37 mouse cellular contexts compared by ENCODE assay signal in the genomic region with DNA sequence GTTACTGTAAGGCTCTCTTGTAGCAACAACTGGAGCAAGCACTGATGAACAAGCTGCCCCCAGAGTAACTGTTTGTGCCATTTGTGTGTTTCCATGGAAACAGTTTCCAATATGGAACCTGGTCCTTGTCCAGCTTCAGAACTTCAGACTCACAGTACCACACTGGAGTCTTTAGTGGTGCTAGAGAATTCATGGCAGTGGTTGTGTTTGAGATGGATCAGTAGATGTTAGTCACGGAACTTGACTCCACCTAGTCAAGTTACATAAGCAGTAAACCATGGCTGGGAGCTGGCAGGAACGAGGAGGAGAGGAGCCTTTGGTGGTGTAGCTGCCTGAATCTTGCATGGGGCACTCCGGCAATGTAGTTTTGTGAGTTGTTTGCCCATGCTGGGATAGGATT. TPM values are rescaled to one million over a fixed set of nuclear protein-coding genes. Genes with fewer than 3 reads are reported as not detected.
"Had no signal": no experiment of that assay in that cellular context is flagged by ENCODE, and none has a peak within 500 bp of the region (broad histone marks: within the 10 kb centered on the region; RNA-seq: fewer than 3 reads in every experiment).

No protein-coding gene starts in this region.

- H3K9ac ChIP-seq: limb, embryonic 12.5 days; limb, embryonic 13.5 days; limb, embryonic 15.5 days; liver, embryonic 13.5 days; liver, embryonic 14.5 days; liver, embryonic 15.5 days; liver, postnatal 0 days; lung, embryonic 14.5 days; lung, embryonic 15.5 days; midbrain, embryonic 12.5 days; midbrain, embryonic 13.5 days; midbrain, embryonic 15.5 days; neural tube, embryonic 12.5 days had no signal

- H3K27ac ChIP-seq: limb, embryonic 10.5 days; limb, embryonic 12.5 days; limb, embryonic 13.5 days; limb, embryonic 15.5 days; liver, embryonic 13.5 days; liver, embryonic 14.5 days; liver, embryonic 15.5 days; lung, embryonic 15.5 days; macrophage; midbrain, embryonic 10.5 days; midbrain, embryonic 12.5 days; midbrain, embryonic 13.5 days; midbrain, embryonic 15.5 days; neural tube, embryonic 12.5 days had no signal

- H3K4me1 ChIP-seq: limb, embryonic 10.5 days; limb, embryonic 12.5 days; limb, embryonic 13.5 days; limb, embryonic 15.5 days; liver, embryonic 15.5 days; lung, embryonic 15.5 days; megakaryocyte, embryonic 14.5 days; midbrain, embryonic 10.5 days; midbrain, embryonic 12.5 days; midbrain, embryonic 13.5 days; midbrain, embryonic 15.5 days; neural tube, embryonic 12.5 days had no signal

- H3K4me2 ChIP-seq: limb, embryonic 12.5 days; limb, embryonic 13.5 days; limb, embryonic 15.5 days; liver, embryonic 11.5 days; liver, embryonic 13.5 days; liver, embryonic 15.5 days; lung, embryonic 14.5 days; lung, embryonic 15.5 days; midbrain, embryonic 11.5 days; midbrain, embryonic 12.5 days; midbrain, embryonic 13.5 days; midbrain, embryonic 15.5 days; neural tube, embryonic 12.5 days had no signal

- ATAC-seq: liver, postnatal 0 days; lung, postnatal 0 days; midbrain, embryonic 13.5 days; midbrain, embryonic 15.5 days; midbrain, embryonic 16.5 days had no signal

- H3K27me3 ChIP-seq: limb, embryonic 12.5 days; limb, embryonic 13.5 days; limb, embryonic 15.5 days; liver, embryonic 13.5 days; liver, embryonic 15.5 days; lung, embryonic 15.5 days; midbrain, embryonic 12.5 days; midbrain, embryonic 13.5 days; midbrain, embryonic 15.5 days; neural tube, embryonic 12.5 days had no signal

- H3K4me3 ChIP-seq: limb, embryonic 10.5 days; limb, embryonic 12.5 days; limb, embryonic 13.5 days; limb, embryonic 15.5 days; liver, embryonic 13.5 days; liver, embryonic 15.5 days; lung, embryonic 15.5 days; megakaryocyte, embryonic 14.5 days; midbrain, embryonic 10.5 days; midbrain, embryonic 12.5 days; midbrain, embryonic 13.5 days; midbrain, embryonic 15.5 days; myocyte; neural tube, embryonic 12.5 days had no signal

- H3K9me3 ChIP-seq: limb, embryonic 10.5 days; limb, embryonic 12.5 days; limb, embryonic 13.5 days; limb, embryonic 15.5 days; liver, embryonic 13.5 days; liver, embryonic 15.5 days; lung, embryonic 15.5 days; megakaryocyte, embryonic 14.5 days; midbrain, embryonic 10.5 days; midbrain, embryonic 12.5 days; midbrain, embryonic 13.5 days; midbrain, embryonic 15.5 days; neural tube, embryonic 12.5 days had no signal

- DNase-seq: left cerebral cortex, postnatal 4 days; liver; liver, embryonic 13.5 days; liver, postnatal 0 days; lung, adult 18-20 months; lung, adult 2 months; lung, embryonic 14.5 days; lung, postnatal 10 days; lung, postnatal 14 days; lung, postnatal 36 days; lung, postnatal 4 days; midbrain, embryonic 14.5 days had no signal

- H3K36me3 ChIP-seq: limb, embryonic 10.5 days; limb, embryonic 12.5 days; limb, embryonic 13.5 days; limb, embryonic 15.5 days; liver, embryonic 13.5 days; liver, embryonic 15.5 days; lung, embryonic 15.5 days; midbrain, embryonic 10.5 days; midbrain, embryonic 12.5 days; midbrain, embryonic 13.5 days; midbrain, embryonic 15.5 days; neural tube, embryonic 12.5 days had no signal

RNA-seq across cellular contexts. Expression of a gene that starts 24.4 kb away (rescaled TPM):
- total RNA-seq: megakaryocyte progenitor cell, adult 5-6 weeks; megakaryocyte, adult 5-6 weeks; megakaryocyte-erythroid progenitor cell, adult 5-6 weeks; monocyte, adult 5-6 weeks had no signal
- polyA plus RNA-seq: limb, embryonic 10.5 days; limb, embryonic 11.5 days; limb, embryonic 13.5 days; limb, embryonic 15.5 days; macrophage; midbrain, embryonic 10.5 days; midbrain, embryonic 11.5 days; midbrain, embryonic 12.5 days; midbrain, embryonic 13.5 days; neural tube, embryonic 11.5 days; neural tube, embryonic 12.5 days had no signal

RNA-seq across cellular contexts. Expression of a gene that starts 39.6 kb away (rescaled TPM):
- total RNA-seq: megakaryocyte progenitor cell, adult 5-6 weeks; megakaryocyte, adult 5-6 weeks; megakaryocyte-erythroid progenitor cell, adult 5-6 weeks; monocyte, adult 5-6 weeks had no signal
- polyA plus RNA-seq: macrophage had no signal
